Mouse (Mus musculus): ENCODE data around the gene Frmd4a. TPM values are rescaled to one million over a fixed set of nuclear protein-coding genes. Genes with fewer than 3 reads are reported as not detected.

Gene Frmd4a
- polyA plus RNA-seq, 1 experiment from 2014 or later, result 57.1 TPM

- 89% methylated on average over 6 of the region's 6 CpGs for WGBS
- ATAC-seq, result no peak
- no peak overlapping the region for H3K9ac ChIP-seq (replicated peaks)
- no peaks in the 10 kb centered on the region for H3K4me1 ChIP-seq (replicated peaks)
- H3K9me3 ChIP-seq, result no peaks in the 10 kb centered on the region
- no peaks in the 10 kb centered on the region for H3K27me3 ChIP-seq
- H3K4me2 ChIP-seq (replicated peaks), result no peak overlapping the region
- H3K36me3 ChIP-seq, result no peaks in the 10 kb centered on the region
- H3K4me3 ChIP-seq (replicated peaks), result no peak overlapping the region
- H3K27ac ChIP-seq, result no peak overlapping the region
Measured at GRCm38 (mm10) chr2:4380435-4380834, 362.9 kb downstream of the Frmd4a start.

DNA sequence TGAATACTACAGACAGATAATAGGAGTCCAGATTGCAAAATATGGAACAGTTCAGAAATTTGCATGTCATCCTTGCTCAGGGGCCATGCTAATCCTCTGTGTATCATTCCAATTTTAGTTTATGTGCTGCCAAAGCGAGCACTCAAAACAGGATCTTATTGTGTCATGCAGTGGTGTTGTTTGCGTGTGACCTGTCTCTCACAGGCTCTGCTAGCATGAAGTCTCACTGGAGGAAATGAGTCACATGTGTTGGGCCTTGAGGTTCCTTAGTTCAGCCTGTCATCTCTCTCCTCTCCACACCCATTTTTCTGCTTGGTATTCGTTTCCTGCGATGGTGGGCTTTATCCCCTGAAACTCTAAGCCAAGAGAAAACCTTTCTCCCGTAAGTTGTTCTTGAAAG, 363.4 kb downstream of the Frmd4a start:
- no peaks in the 10 kb centered on the region for H3K4me1 ChIP-seq (replicated peaks)
- no peak overlapping the region for H3K9ac ChIP-seq (replicated peaks)
- H3K9me3 ChIP-seq, result no peaks in the 10 kb centered on the region
- 92% methylated on average over 5 of the region's 5 CpGs for WGBS
- no peaks in the 10 kb centered on the region for H3K36me3 ChIP-seq
- no peak overlapping the region for H3K4me3 ChIP-seq (replicated peaks)
- H3K27ac ChIP-seq, result no peak overlapping the region
- H3K27me3 ChIP-seq, result no peaks in the 10 kb centered on the region
- ATAC-seq, result no peak
- H3K4me2 ChIP-seq (replicated peaks), result no peak overlapping the region

GRCm38 (mm10) chr2:4386468-4386867, 369.0 kb downstream of the Frmd4a start:
- ATAC-seq, result no peak
- Histone ChIP-seq H3K4me1 (replicated peaks) (peaks cover 3% of the 10 kb centered on the region; the same call in 1 of the 2 replicates), H3K27me3 (no peaks in the 10 kb centered on the region), H3K9ac (replicated peaks) (no peak overlapping the region), H3K4me2 (replicated peaks) (no peak overlapping the region), H3K9me3 (no peaks in the 10 kb centered on the region), H3K36me3 (no peaks in the 10 kb centered on the region), H3K4me3 (replicated peaks) (no peak overlapping the region), H3K27ac (no peak overlapping the region)
- 22% methylated on average over 6 of the region's 6 CpGs for WGBS

- no peak overlapping the region for H3K4me2 ChIP-seq (replicated peaks)
- no peaks in the 10 kb centered on the region for H3K27me3 ChIP-seq
- no peak for ATAC-seq
- no peak overlapping the region for H3K4me3 ChIP-seq (replicated peaks)
- H3K9ac ChIP-seq (replicated peaks), result no peak overlapping the region
- H3K9me3 ChIP-seq, result no peaks in the 10 kb centered on the region
- H3K27ac ChIP-seq, result no peak overlapping the region
- no peaks in the 10 kb centered on the region for H3K36me3 ChIP-seq
- 18% methylated on average over 6 of the region's 6 CpGs for WGBS
- H3K4me1 ChIP-seq (replicated peaks), result peaks cover 7% of the 10 kb centered on the region
Measured at GRCm38 (mm10) chr2:4389330-4389729, 371.8 kb downstream of the Frmd4a start.

- Histone ChIP-seq H3K4me3 (replicated peaks) (no peak overlapping the region), H3K4me2 (replicated peaks) (no peak overlapping the region), H3K9ac (replicated peaks) (no peak overlapping the region), H3K36me3 (no peaks in the 10 kb centered on the region), H3K27me3 (no peaks in the 10 kb centered on the region), H3K4me1 (replicated peaks) (peaks cover 7% of the 10 kb centered on the region), H3K9me3 (no peaks in the 10 kb centered on the region), H3K27ac (no peak overlapping the region)
- ATAC-seq, result no peak
- 86% methylated on average over 4 of the region's 4 CpGs for WGBS
Measured at GRCm38 (mm10) chr2:4391091-4391490, 373.6 kb downstream of the Frmd4a start.

DNA sequence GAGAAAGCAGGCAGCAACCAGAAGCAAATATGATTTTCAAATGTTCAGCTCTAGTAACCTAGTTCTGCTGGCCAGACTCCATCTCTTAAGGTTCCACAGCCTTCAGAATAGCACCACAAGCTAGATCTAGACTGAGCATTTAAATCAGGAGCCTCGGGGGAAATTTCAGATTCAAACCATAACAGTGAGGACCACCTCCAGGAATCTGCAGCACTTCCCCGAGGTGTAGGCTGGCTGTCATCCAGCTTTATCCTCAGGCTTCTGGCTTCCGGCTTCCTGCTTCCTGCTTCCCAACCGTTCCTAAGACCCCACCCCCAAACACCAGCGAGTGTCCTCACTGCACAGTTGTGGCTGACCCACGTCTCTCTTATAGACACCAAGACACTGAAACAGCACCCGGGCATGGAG, 374.2 kb downstream of the Frmd4a start:
- H3K27me3 ChIP-seq, result no peaks in the 10 kb centered on the region
- 54% methylated on average over 7 of the region's 7 CpGs for WGBS
- H3K9ac ChIP-seq (replicated peaks), result no peak overlapping the region
- no peaks in the 10 kb centered on the region for H3K9me3 ChIP-seq
- H3K36me3 ChIP-seq, result no peaks in the 10 kb centered on the region
- no peak overlapping the region for H3K4me2 ChIP-seq (replicated peaks)
- H3K4me1 ChIP-seq (replicated peaks), result peaks cover 4% of the 10 kb centered on the region; the same call in 1 of the 2 replicates
- no peak overlapping the region for H3K27ac ChIP-seq
- no peak for ATAC-seq
- H3K4me3 ChIP-seq (replicated peaks), result no peak overlapping the region

DNA sequence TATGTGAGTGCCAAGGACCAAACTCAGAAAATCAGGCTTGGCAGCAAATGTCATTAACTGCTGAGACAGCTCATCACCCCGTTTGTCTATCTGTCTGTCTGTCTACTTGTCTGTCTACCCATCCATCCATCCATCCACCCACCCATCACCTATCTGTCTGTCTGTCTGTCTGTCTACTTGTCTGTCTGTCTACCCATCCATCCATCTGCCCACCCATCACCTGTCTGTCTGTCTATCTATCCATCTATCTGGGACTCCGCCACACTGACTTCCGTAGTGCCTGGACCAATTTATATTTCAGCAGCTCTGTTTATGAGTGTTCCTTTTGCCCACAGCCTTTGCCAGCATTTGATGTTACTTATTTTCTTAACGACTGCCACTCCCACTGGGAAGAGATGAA, 375.5 kb downstream of the Frmd4a start:
- Histone ChIP-seq H3K9ac (replicated peaks) (no peak overlapping the region), H3K4me2 (replicated peaks) (no peak overlapping the region), H3K27ac (no peak overlapping the region), H3K9me3 (no peaks in the 10 kb centered on the region), H3K36me3 (no peaks in the 10 kb centered on the region), H3K4me1 (replicated peaks) (peaks cover 4% of the 10 kb centered on the region; the same call in 1 of the 2 replicates), H3K4me3 (replicated peaks) (no peak overlapping the region), H3K27me3 (no peaks in the 10 kb centered on the region)
- ATAC-seq, result no peak
- WGBS, result 88% methylated on average over 4 of the region's 4 CpGs

DNA sequence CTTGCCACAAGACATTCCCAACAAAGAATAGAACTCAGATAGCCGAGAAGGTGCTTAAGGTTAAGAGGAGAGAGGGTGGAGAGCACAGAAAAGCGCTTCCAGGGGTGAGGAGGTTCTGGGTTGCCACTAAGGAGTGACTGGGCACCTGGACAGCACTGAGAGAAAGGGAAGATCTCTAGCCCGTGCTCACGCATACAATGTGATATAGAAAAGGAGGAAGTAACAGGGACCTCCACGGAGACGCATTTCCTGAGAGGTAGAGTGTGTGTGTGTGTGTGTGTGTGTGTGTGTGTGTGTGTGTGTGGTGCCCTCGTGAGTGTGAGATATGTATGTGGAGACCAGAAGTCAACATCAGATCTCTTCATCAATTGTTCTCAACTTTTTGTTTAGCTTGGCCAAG, 377.1 kb downstream of the Frmd4a start:
- peaks cover 8% of the 10 kb centered on the region; the same call in 1 of the 2 replicates for H3K4me1 ChIP-seq (replicated peaks)
- no peak overlapping the region for H3K9ac ChIP-seq (replicated peaks)
- WGBS, result 86% methylated on average over 7 of the region's 7 CpGs
- H3K27ac ChIP-seq, result no peak overlapping the region
- no peaks in the 10 kb centered on the region for H3K27me3 ChIP-seq
- no peaks in the 10 kb centered on the region for H3K9me3 ChIP-seq
- no peaks in the 10 kb centered on the region for H3K36me3 ChIP-seq
- no peak for ATAC-seq
- H3K4me3 ChIP-seq (replicated peaks), result no peak overlapping the region
- no peak overlapping the region for H3K4me2 ChIP-seq (replicated peaks)

DNA sequence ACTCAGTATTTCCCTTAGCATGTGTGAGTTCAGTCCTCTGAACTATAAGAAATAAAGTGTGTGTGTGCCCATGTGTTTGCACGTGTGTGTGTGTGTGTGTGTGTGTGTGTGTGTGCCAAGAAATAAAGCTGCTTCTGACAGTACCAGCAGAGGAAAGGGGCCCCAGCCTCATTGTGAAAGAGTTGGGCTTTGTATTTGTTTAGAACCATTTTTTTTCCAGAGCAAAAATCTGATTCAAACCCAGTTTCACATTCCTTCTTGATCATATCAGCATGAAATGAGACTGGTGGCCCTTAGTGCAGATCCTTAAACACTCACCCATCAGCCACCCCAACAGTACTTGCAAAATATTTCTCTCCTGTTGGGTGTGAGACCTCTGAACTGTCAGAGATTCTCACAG, 382.2 kb downstream of the Frmd4a start:
- H3K9ac ChIP-seq (replicated peaks), result no peak overlapping the region

DNA sequence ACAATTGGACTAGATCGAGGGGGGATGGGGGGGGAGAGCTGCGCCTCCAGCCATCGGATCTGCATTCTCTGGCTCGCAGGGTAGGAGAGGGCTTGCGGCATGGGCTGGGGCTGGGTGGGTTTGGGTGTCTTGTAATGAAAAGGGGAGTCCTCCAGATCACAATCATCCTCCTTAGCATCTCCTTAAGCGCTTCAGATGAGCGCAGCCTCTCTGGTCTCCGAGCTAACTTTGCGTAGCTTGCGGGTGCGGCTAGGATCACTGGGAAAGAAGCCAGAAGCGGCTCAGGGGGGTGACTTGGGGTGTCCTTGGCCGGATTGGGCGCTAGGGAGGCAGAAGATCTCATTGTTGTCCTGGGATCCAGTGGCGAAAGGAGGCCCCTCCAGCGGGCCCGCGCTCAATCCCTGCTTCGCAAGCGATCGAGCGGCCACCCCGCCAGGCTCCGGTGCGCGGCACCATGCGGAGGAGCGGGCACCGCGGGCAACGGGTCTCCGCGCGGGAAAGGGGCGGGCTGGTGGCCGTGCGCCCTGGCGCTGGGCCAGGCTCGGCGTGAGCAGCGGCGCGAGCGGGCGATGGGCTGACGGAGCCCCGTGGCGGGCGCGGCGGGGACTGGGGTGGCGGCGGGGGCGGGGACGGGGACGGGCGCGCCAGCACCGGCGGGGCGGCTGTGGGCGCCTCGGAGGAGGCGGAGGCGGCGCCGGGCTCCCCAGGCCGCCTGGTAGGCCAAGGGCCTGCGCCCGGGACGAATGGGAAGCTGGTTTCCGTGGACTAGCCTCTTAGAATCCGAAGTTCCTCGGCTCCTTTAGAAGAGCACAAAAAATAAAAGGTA, 383.5 kb downstream of the Frmd4a start:
- Histone ChIP-seq H3K4me1 (replicated peaks) (peaks cover 50% of the 10 kb centered on the region), H3K4me3 (replicated peaks) (peak overlapping the region; percentile 74), H3K9me3 (no peaks in the 10 kb centered on the region), H3K27ac (peak overlapping the region; percentile 100), H3K36me3 (no peaks in the 10 kb centered on the region), H3K9ac (replicated peaks) (peak overlapping the region; percentile 95), H3K27me3 (no peaks in the 10 kb centered on the region), H3K4me2 (replicated peaks) (peak overlapping the region; percentile 64)
- ATAC-seq, result peak; percentile 81
- WGBS, result under 1% methylated on average over 61 of the region's 74 CpGs

More for the DNA sequence above, 382.2 kb downstream of the Frmd4a start:
- WGBS, result 42% methylated on average over 1 of the region's 1 CpGs
- H3K27me3 ChIP-seq, result no peaks in the 10 kb centered on the region
- H3K4me2 ChIP-seq (replicated peaks), result no peak overlapping the region; the same call in 1 of the 2 replicates
- no peak for ATAC-seq
- H3K4me3 ChIP-seq (replicated peaks), result no peak overlapping the region
- H3K36me3 ChIP-seq, result no peaks in the 10 kb centered on the region
- H3K9me3 ChIP-seq, result no peaks in the 10 kb centered on the region
- H3K27ac ChIP-seq, result peak overlapping the region; percentile 100
- H3K4me1 ChIP-seq (replicated peaks), result peaks cover 37% of the 10 kb centered on the region

GRCm38 (mm10) chr2:4401597-4402581, 384.4 kb downstream of the Frmd4a start:
- peaks cover 59% of the 10 kb centered on the region for H3K4me1 ChIP-seq (replicated peaks)
- H3K9ac ChIP-seq (replicated peaks), result peak overlapping the region; percentile 95
- under 1% methylated on average over 28 of the region's 28 CpGs for WGBS
- H3K27me3 ChIP-seq, result no peaks in the 10 kb centered on the region
- H3K36me3 ChIP-seq, result no peaks in the 10 kb centered on the region
- H3K4me2 ChIP-seq (replicated peaks), result peak overlapping the region; percentile 64
- no peaks in the 10 kb centered on the region for H3K9me3 ChIP-seq
- H3K27ac ChIP-seq, result peak overlapping the region; percentile 100
- H3K4me3 ChIP-seq (replicated peaks), result peak overlapping the region; percentile 74
- ATAC-seq, result peak; percentile 80

DNA sequence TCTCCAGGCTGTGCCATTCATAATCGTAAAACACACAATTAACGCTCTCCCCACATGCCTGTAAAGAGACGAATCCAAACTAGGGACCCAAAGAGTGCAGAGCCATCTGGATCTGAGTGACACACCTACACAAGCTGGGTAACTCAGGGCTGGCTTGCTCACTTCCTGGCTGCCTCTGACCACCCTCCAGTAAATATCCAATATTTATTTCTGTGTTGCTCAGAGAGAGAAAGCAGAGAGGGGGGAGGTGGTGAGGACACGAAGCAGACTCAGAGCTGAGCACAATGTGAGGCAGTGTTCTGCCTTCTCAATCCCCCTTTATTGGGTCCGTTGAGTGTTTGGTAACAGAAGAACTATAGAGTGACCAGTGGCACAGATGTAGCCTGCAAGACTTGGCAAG, 389.5 kb downstream of the Frmd4a start:
- Histone ChIP-seq H3K4me1 (replicated peaks) (peaks cover 88% of the 10 kb centered on the region), H3K36me3 (no peaks in the 10 kb centered on the region), H3K4me2 (replicated peaks) (no peak overlapping the region), H3K27ac (no peak overlapping the region), H3K9me3 (no peaks in the 10 kb centered on the region), H3K4me3 (replicated peaks) (no peak overlapping the region), H3K27me3 (no peaks in the 10 kb centered on the region), H3K9ac (replicated peaks) (no peak overlapping the region)
- ATAC-seq, result no peak
- 68% methylated on average over 5 of the region's 5 CpGs for WGBS

Data from midbrain, embryonic 13.5 days (tissue).